Mouse (Mus musculus): ENCODE data around the gene Cobl. TPM values are rescaled to one million over a fixed set of nuclear protein-coding genes. Genes with fewer than 3 reads are reported as not detected.

The Cobl gene
- polyA plus RNA-seq, 1 experiment from 2014 or later: 8.2 TPM

DNA sequence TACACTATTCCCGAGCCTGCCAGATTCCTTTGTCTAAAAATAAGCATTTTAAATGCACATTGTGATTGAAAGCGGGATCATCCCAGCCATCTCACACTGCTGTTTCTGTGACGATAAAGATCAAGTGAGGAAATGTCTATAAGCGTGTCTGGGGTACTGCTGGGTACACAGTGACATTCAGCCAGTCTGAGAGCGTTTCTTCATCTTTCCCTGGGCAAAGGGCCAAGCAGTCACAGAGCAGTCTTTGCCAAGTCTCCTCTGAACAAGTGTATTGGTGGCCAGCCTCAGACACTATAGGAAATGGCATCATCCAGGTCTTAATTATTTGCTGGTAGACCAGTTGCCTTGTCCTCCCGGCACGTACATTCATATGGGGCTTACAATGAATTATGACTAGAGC, 47.9 kb downstream of the Cobl start:
- WGBS: 83% methylated on average over 7 of the region's 7 CpGs
- ATAC-seq (replicated peaks; ENCODE audit: low FRiP score) (no peak), DNase-seq (ENCODE audit: low spot score) (no peak)
- Histone ChIP-seq H3K4me3 (ENCODE audit: low read depth, low read length) (no peak overlapping the region), H3K27ac (ENCODE audit: low read depth, low read length) (no peak overlapping the region), H3K27me3 (replicated peaks; ENCODE audit: control insufficient read depth, insufficient read depth, low read length) (no peaks in the 10 kb centered on the region), H3K36me3 (ENCODE audit: control insufficient read depth, insufficient read depth, low read length) (no peaks in the 10 kb centered on the region), H3K9me3 (ENCODE audit: control insufficient read depth, low read length) (no peaks in the 10 kb centered on the region), H3K9ac (ENCODE audit: low read depth, low read length) (no peak overlapping the region), H3K4me2 (no peak overlapping the region), H3K4me1 (replicated peaks; ENCODE audit: control insufficient read depth, insufficient read depth, low read length) (no peaks in the 10 kb centered on the region; the same call in 1 of the 2 replicates)

DNA sequence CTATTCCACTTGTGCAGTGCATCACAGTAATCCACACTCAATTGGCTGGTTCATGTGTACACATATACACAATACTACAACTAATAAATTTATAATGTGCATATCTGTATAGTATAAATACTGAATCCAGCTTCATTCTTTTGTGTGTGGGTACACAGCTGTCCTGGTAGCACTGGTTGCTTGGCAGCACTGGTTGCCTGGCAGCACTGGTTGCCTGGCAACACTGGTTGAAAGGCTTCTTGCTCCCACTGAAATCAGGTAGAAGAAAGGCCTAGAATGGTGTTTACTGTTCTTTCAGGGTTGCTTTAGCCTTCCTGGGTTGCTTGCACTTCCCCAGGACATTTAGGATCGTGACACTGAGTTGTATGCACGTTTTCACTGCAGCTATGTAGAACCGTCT, 49.4 kb downstream of the Cobl start:
- Histone ChIP-seq H3K27me3 (replicated peaks; ENCODE audit: control insufficient read depth, insufficient read depth, low read length) (no peaks in the 10 kb centered on the region), H3K36me3 (ENCODE audit: control insufficient read depth, insufficient read depth, low read length) (no peaks in the 10 kb centered on the region), H3K4me3 (ENCODE audit: low read depth, low read length) (no peak overlapping the region), H3K27ac (ENCODE audit: low read depth, low read length) (no peak overlapping the region), H3K4me1 (replicated peaks; ENCODE audit: control insufficient read depth, insufficient read depth, low read length) (no peaks in the 10 kb centered on the region), H3K9me3 (ENCODE audit: control insufficient read depth, low read length) (no peaks in the 10 kb centered on the region), H3K4me2 (no peak overlapping the region), H3K9ac (ENCODE audit: low read depth, low read length) (no peak overlapping the region)
- DNase-seq (ENCODE audit: low spot score): no peak
- ATAC-seq (replicated peaks; ENCODE audit: low FRiP score): no peak
- WGBS: 64% methylated on average over 3 of the region's 3 CpGs

DNA sequence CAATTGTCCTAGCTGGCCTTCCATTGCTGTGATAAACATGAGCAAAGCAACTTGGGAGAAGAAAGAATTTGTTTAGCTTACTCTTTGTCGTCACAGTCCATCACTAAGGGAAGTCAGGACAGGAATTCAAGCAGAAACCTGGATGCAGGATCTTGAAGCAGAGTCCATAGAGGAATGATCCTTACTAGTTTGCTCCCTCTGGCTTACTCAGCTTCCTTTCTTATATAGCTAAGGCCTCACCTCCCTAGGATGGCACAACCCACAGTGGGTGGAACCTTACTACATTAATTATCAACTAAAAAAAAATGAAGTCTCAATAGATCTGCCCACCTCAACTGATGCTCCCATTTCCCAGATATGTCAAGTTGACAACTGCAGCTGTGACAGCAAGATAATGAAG, 52.8 kb downstream of the Cobl start:
- H3K9ac ChIP-seq (ENCODE audit: low read depth, low read length): no peak overlapping the region
- WGBS: 50% methylated on average over 1 of the region's 1 CpGs
- no peak overlapping the region for H3K4me2 ChIP-seq
- DNase-seq (ENCODE audit: low spot score) (no peak), ATAC-seq (replicated peaks; ENCODE audit: low FRiP score) (no peak)
- H3K27me3 ChIP-seq (replicated peaks; ENCODE audit: control insufficient read depth, insufficient read depth, low read length): no peaks in the 10 kb centered on the region
- no peaks in the 10 kb centered on the region for H3K9me3 ChIP-seq (ENCODE audit: control insufficient read depth, low read length)
- H3K27ac ChIP-seq (ENCODE audit: low read depth, low read length): no peak overlapping the region
- H3K4me1 ChIP-seq (replicated peaks; ENCODE audit: control insufficient read depth, insufficient read depth, low read length): no peaks in the 10 kb centered on the region
- H3K4me3 ChIP-seq (ENCODE audit: low read depth, low read length): no peak overlapping the region
- H3K36me3 ChIP-seq (ENCODE audit: control insufficient read depth, insufficient read depth, low read length): no peaks in the 10 kb centered on the region

DNA sequence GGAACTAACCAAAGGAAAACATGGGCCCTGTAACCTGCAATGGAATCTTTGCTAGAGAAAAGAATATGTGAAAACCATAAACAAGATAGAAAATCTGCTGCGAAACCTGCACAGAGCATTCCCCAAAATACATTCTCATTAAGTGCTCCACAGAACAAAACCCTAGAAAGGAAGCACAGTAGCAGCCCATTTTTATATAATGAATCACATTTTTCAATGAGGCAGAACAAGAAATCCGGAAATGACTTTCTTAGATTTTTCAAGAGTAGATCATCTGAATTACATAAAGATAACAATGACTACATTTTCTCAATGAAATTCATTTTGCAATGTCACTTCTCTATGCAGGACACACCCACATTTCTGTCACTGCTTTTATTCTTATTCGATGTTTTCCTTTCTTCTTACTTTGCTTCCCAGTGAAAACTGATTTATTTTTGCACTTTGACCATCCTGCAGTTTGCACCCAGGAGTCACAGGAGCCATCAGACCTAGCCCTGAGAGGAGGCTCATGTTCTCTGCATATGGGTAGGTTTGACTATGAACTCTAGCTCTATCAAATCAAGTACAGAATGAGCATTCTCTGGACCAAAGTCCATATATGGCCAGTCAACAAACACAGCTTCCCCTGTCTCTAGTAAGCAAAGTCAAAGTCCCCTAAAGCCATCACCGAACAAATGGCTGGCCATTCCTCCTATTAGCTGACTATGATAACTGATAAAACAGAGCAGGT, 53.5 kb downstream of the Cobl start:
- 84% methylated on average over 4 of the region's 4 CpGs for WGBS
- ATAC-seq (replicated peaks; ENCODE audit: low FRiP score) (no peak), DNase-seq (ENCODE audit: low spot score) (no peak)
- Histone ChIP-seq H3K9me3 (ENCODE audit: control insufficient read depth, low read length) (no peaks in the 10 kb centered on the region), H3K4me2 (no peak overlapping the region), H3K4me3 (ENCODE audit: low read depth, low read length) (no peak overlapping the region), H3K36me3 (ENCODE audit: control insufficient read depth, insufficient read depth, low read length) (no peaks in the 10 kb centered on the region), H3K27ac (ENCODE audit: low read depth, low read length) (no peak overlapping the region), H3K9ac (ENCODE audit: low read depth, low read length) (no peak overlapping the region), H3K27me3 (replicated peaks; ENCODE audit: control insufficient read depth, insufficient read depth, low read length) (no peaks in the 10 kb centered on the region), H3K4me1 (replicated peaks; ENCODE audit: control insufficient read depth, insufficient read depth, low read length) (no peaks in the 10 kb centered on the region)

DNA sequence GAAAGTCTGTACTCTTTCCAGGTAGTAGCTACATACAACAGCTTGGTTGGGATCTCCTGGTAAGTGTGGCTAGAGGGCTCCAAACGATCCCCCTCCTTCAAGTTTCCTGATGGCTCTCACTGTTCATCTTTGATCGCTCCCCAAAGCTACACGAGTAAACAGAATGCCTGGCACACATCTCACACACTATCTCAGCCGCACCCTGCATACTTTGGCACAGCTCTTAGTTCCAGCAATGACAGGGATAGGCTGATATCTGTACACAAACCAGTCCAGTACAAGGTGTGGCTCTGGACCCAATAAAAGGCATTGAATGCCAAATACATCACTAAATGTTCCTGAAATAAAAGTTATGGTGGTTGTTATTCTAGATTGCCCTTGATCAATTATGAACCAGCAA, 55.3 kb downstream of the Cobl start:
- Histone ChIP-seq H3K9me3 (ENCODE audit: control insufficient read depth, low read length) (no peaks in the 10 kb centered on the region), H3K4me3 (ENCODE audit: low read depth, low read length) (no peak overlapping the region), H3K27me3 (replicated peaks; ENCODE audit: control insufficient read depth, insufficient read depth, low read length) (no peaks in the 10 kb centered on the region), H3K4me2 (no peak overlapping the region), H3K27ac (ENCODE audit: low read depth, low read length) (no peak overlapping the region), H3K4me1 (replicated peaks; ENCODE audit: control insufficient read depth, insufficient read depth, low read length) (no peaks in the 10 kb centered on the region), H3K9ac (ENCODE audit: low read depth, low read length) (no peak overlapping the region), H3K36me3 (ENCODE audit: control insufficient read depth, insufficient read depth, low read length) (no peaks in the 10 kb centered on the region)
- no peak for ATAC-seq (replicated peaks; ENCODE audit: low FRiP score)
- no peak for DNase-seq (ENCODE audit: low spot score)
- 73% methylated on average over 4 of the region's 4 CpGs for WGBS

DNA sequence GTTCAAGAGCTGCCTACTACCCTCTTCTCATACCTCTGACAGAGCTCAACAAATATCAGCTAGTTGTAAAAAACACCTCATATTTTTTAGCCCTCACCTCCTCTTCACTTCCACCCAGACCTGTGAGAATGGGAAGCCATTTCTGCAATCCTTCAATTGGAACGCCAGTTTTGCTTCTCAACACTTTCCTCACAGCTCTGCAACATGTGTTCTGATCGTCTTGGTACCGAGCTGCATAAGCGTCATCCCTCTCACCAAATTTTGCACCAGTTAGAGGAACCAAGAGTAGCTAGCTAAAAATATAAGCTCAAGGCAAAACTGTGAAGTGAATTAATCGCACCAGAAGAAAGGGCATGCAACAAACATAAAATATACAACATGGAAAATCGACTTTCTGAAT, 56.9 kb downstream of the Cobl start:
- Histone ChIP-seq H3K9me3 (ENCODE audit: control insufficient read depth, low read length) (no peaks in the 10 kb centered on the region), H3K4me3 (ENCODE audit: low read depth, low read length) (no peak overlapping the region), H3K4me1 (replicated peaks; ENCODE audit: control insufficient read depth, insufficient read depth, low read length) (no peaks in the 10 kb centered on the region), H3K27me3 (replicated peaks; ENCODE audit: control insufficient read depth, insufficient read depth, low read length) (no peaks in the 10 kb centered on the region), H3K27ac (ENCODE audit: low read depth, low read length) (no peak overlapping the region), H3K9ac (ENCODE audit: low read depth, low read length) (no peak overlapping the region), H3K4me2 (no peak overlapping the region), H3K36me3 (ENCODE audit: control insufficient read depth, insufficient read depth, low read length) (no peaks in the 10 kb centered on the region)
- WGBS: 75% methylated on average over 6 of the region's 6 CpGs
- ATAC-seq (replicated peaks; ENCODE audit: low FRiP score): no peak
- DNase-seq (ENCODE audit: low spot score): no peak

DNA sequence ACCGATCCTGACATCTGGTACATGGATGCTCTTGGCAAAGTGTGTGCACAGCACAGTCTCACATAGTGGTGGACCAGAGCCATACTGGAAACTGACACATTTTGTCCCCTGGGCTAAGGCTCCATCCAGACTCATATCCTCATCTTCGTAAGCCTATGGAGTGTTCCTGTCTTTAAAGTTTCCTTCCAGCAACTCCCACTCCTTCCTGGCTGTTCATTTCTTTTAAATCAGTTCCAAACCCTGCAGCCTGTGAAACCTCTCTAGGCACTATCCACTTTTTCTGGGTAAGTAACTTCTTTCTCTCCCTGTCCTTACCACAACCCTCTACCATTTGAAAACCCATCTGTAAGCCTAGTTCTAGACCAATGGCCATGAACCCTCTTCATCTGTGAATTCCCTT, 64.9 kb downstream of the Cobl start:
- H3K36me3 ChIP-seq (ENCODE audit: control insufficient read depth, insufficient read depth, low read length): no peaks in the 10 kb centered on the region
- no peak for ATAC-seq (replicated peaks; ENCODE audit: low FRiP score)
- H3K27me3 ChIP-seq (replicated peaks; ENCODE audit: control insufficient read depth, insufficient read depth, low read length): no peaks in the 10 kb centered on the region
- no peaks in the 10 kb centered on the region for H3K4me1 ChIP-seq (replicated peaks; ENCODE audit: control insufficient read depth, insufficient read depth, low read length)
- no peak overlapping the region for H3K9ac ChIP-seq (ENCODE audit: low read depth, low read length)
- WGBS: 79% methylated on average over 2 of the region's 2 CpGs
- H3K4me2 ChIP-seq: no peak overlapping the region
- no peak overlapping the region for H3K4me3 ChIP-seq (ENCODE audit: low read depth, low read length)
- H3K27ac ChIP-seq (ENCODE audit: low read depth, low read length): no peak overlapping the region
- no peaks in the 10 kb centered on the region for H3K9me3 ChIP-seq (ENCODE audit: control insufficient read depth, low read length)
- no peak for DNase-seq (ENCODE audit: low spot score)

DNA sequence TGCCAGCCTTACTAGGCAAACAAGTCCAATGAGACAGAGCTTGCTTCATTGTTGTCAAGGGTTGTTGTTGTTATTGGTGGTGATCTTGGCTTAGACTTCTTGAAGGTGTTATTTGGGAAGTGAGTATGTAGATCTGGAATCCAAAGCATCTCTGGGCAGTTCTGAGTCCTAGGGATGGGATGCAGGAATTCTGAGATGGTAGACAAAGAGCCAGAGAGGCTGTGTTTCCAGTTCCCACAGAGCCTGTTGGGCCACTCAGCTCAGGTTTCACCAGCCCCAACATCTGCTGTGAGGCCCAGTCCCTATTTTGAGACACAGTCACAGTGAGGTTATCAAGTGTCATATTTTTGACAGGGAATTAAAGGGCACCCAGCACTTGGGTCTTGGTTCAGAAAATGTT, 68.6 kb downstream of the Cobl start:
- no peak for DNase-seq (ENCODE audit: low spot score)
- no peaks in the 10 kb centered on the region for H3K4me1 ChIP-seq (replicated peaks; ENCODE audit: control insufficient read depth, insufficient read depth, low read length)
- H3K27me3 ChIP-seq (replicated peaks; ENCODE audit: control insufficient read depth, insufficient read depth, low read length): no peaks in the 10 kb centered on the region
- no peak overlapping the region for H3K4me2 ChIP-seq
- H3K27ac ChIP-seq (ENCODE audit: low read depth, low read length): no peak overlapping the region
- H3K9ac ChIP-seq (ENCODE audit: low read depth, low read length): no peak overlapping the region
- H3K36me3 ChIP-seq (ENCODE audit: control insufficient read depth, insufficient read depth, low read length): no peaks in the 10 kb centered on the region
- H3K4me3 ChIP-seq (ENCODE audit: low read depth, low read length): no peak overlapping the region
- no peaks in the 10 kb centered on the region for H3K9me3 ChIP-seq (ENCODE audit: control insufficient read depth, low read length)
- ATAC-seq (replicated peaks; ENCODE audit: low FRiP score): no peak

DNA sequence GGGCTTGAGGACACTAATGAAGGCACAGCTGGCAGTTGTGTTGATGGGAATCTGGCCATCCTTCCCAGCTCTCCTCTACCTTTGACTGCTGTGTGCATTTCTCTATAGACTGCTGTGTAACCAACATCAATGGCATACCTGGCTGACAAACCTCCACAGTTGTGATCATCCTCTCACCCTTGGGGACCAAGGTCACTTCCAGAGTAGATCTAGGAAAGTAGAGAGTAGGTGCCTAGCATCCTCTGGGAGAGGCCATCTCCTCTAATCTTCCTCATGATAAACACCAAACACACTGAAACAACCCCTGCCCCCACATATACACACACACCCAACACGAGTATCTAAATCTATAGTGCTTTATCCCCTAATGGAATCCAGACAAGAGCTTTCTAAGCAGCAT, 70.1 kb downstream of the Cobl start:
- no peak overlapping the region for H3K4me2 ChIP-seq
- H3K4me3 ChIP-seq (ENCODE audit: low read depth, low read length): no peak overlapping the region
- H3K4me1 ChIP-seq (replicated peaks; ENCODE audit: control insufficient read depth, insufficient read depth, low read length): no peaks in the 10 kb centered on the region
- no peaks in the 10 kb centered on the region for H3K36me3 ChIP-seq (ENCODE audit: control insufficient read depth, insufficient read depth, low read length)
- H3K9ac ChIP-seq (ENCODE audit: low read depth, low read length): no peak overlapping the region
- DNase-seq (ENCODE audit: low spot score) (no peak), ATAC-seq (replicated peaks; ENCODE audit: low FRiP score) (no peak)
- no peak overlapping the region for H3K27ac ChIP-seq (ENCODE audit: low read depth, low read length)
- 60% methylated on average over 1 of the region's 1 CpGs for WGBS
- no peaks in the 10 kb centered on the region for H3K9me3 ChIP-seq (ENCODE audit: control insufficient read depth, low read length)
- no peaks in the 10 kb centered on the region for H3K27me3 ChIP-seq (replicated peaks; ENCODE audit: control insufficient read depth, insufficient read depth, low read length)
